ENCODE assay signal across 8 mouse cellular contexts in the genomic region with DNA sequence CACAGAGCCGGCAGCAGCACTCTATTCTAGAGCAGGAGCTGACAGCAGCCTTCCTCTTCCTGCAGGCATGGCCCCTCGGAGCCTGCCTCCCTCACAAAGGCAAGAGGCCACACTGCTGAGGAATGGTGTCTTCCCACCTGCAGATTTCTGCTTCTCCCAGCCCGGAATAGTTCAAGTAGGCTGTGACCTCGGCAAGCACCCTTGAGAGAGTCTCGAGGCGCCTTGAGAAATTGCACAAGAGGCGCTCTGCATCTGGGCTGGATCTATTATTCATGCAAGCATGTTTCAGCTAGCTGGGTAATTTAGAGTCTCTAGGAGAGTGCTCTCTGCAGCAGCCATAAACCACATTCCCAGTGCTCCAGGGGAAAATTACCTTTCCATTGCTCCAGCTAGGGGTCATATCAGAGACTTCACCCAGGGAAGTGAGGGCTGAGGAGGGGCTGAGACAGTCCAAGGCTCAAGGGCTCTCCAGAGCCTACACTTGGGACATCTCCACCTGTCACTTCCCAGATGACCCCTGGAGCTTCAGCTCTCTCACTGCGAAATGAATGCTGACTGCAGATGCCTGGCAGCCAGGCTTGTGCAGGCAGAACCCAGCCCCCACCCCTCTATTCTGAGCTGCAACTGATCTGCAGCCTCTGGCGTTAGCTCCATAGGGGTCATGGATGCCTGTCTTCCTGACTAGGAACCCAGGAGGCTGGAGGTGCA.
DNase-seq lines count a peak whose midpoint lies in the region; ATAC-seq and TF ChIP-seq lines count a peak whose summit lies in the region.

No protein-coding gene starts in this region.

- no peaks in the 10 kb centered on the region for H3K27me3 ChIP-seq in embryonic facial prominence, embryonic 11.5 days (ENCODE audit: control insufficient read depth, insufficient read depth, low read length)
- H3K27me3 ChIP-seq in intestine, embryonic 16.5 days (replicated peaks; ENCODE audit: control insufficient read depth, insufficient read depth, low read length), result no peaks in the 10 kb centered on the region

- H3K27ac ChIP-seq in left cerebral cortex, adult 2 months, result peak overlapping the region; percentile 75
- no peak overlapping the region for H3K27ac ChIP-seq in embryonic facial prominence, embryonic 11.5 days (replicated peaks; ENCODE audit: low read depth, low read length)
- no peak overlapping the region for H3K27ac ChIP-seq in intestine, embryonic 16.5 days (ENCODE audit: low read length)

- peaks cover 5% of the 10 kb centered on the region for H3K4me1 ChIP-seq in embryonic facial prominence, embryonic 11.5 days (ENCODE audit: control insufficient read depth, insufficient read depth, low read length)
- peaks cover 9% of the 10 kb centered on the region for H3K4me1 ChIP-seq in intestine, embryonic 16.5 days (ENCODE audit: control insufficient read depth, insufficient read depth, low read length)

- no peak for TF ChIP-seq CTCF in left cerebral cortex, adult 2 months (IDR thresholded peaks at IDR 0.05)

- ATAC-seq in embryonic facial prominence, embryonic 11.5 days (replicated peaks; ENCODE audit: insufficient number of reproducible peaks, low FRiP score, low TSS enrichment, low read depth), result peak; percentile 69
- ATAC-seq in intestine, embryonic 16.5 days, result peak; percentile 75

- H3K4me3 ChIP-seq in left cerebral cortex, adult 2 months, result no peak overlapping the region
- H3K4me3 ChIP-seq in embryonic facial prominence, embryonic 11.5 days (ENCODE audit: low read depth, low read length), result no peak overlapping the region
- no peak overlapping the region for H3K4me3 ChIP-seq in intestine, embryonic 16.5 days (ENCODE audit: low read length)

- WGBS in embryonic facial prominence, embryonic 11.5 days, result 3% methylated on average over 9 of the region's 9 CpGs
- WGBS in intestine, embryonic 16.5 days, result 8% methylated on average over 9 of the region's 9 CpGs

- DNase-seq in left cerebral cortex, adult 2 months (ENCODE audit: extremely low spot score in 1 of 2, low spot score in 2 of 2), result peak; percentile 34 to 54
- DNase-seq in left cerebral cortex, postnatal 10 days (ENCODE audit: extremely low spot score in 1 of 2, low spot score in 2 of 2), result no peak
- DNase-seq in embryonic facial prominence, embryonic 11.5 days (ENCODE audit: low spot score), result peak; percentile 29
- DNase-seq in lung, postnatal 14 days, result peak; percentile 57
- peak; percentile 40 for DNase-seq in right cerebral cortex, postnatal 25 days
- DNase-seq in gastrocnemius, postnatal 14 days, result no peak
- DNase-seq in urinary bladder, postnatal 25 days (ENCODE audit: low spot score), result no peak

- H3K36me3 ChIP-seq in embryonic facial prominence, embryonic 11.5 days (replicated peaks; ENCODE audit: control insufficient read depth, insufficient read depth, low read depth, low read length), result no peaks in the 10 kb centered on the region
- H3K36me3 ChIP-seq in intestine, embryonic 16.5 days (ENCODE audit: control insufficient read depth, insufficient read depth, low read length), result no peaks in the 10 kb centered on the region

- no peaks in the 10 kb centered on the region for H3K9me3 ChIP-seq in embryonic facial prominence, embryonic 11.5 days (replicated peaks; ENCODE audit: control insufficient read depth, low read length)
- no peaks in the 10 kb centered on the region for H3K9me3 ChIP-seq in intestine, embryonic 16.5 days (ENCODE audit: control insufficient read depth, low read length)

- H3K9ac ChIP-seq in embryonic facial prominence, embryonic 11.5 days (replicated peaks; ENCODE audit: low read length), result peak overlapping the region; percentile 41
- H3K9ac ChIP-seq in intestine, embryonic 16.5 days (ENCODE audit: low read depth, low read length), result 0 out of 2 replicates have a peak overlapping the region, but pooled peaks have one; percentile 7

- H3K4me2 ChIP-seq in embryonic facial prominence, embryonic 11.5 days (ENCODE audit: low read depth, low read length), result no peak overlapping the region; the same call in 1 of the 2 replicates
- peak overlapping the region; percentile 37 for H3K4me2 ChIP-seq in intestine, embryonic 16.5 days (ENCODE audit: low read depth, low read length)

- intact Hi-C loops in left cerebral cortex, adult 2 months (cut with DNase I), result loop anchor here (5.0 kb wide), 1 partner anchor 252 kb away; no protein-coding TSS in a partner anchor
- intact Hi-C loops in left cerebral cortex, postnatal 10 days (cut with DNase I), result loop anchor here (10.0 kb wide), 1 partner anchor 255 kb away; no protein-coding TSS in a partner anchor
- intact Hi-C loops in gastrocnemius, postnatal 14 days (cut with DNase I; ENCODE audit: low total_unique reads), result no loop called here

Comparison
In these comparisons a context has a peak if more than half of its experiments do, and no peak if none do; other contexts are left out.
1. DNase-seq: peak in left cerebral cortex, adult 2 months (2 of 2), embryonic facial prominence, embryonic 11.5 days (single experiment), lung, postnatal 14 days (single experiment) and right cerebral cortex, postnatal 25 days (single experiment); none in left cerebral cortex, postnatal 10 days (0 of 2), gastrocnemius, postnatal 14 days (single experiment) and urinary bladder, postnatal 25 days (single experiment).